Mouse (Mus musculus) testis, adult 2 months (tissue): ENCODE results near the gene Fdps. TPM values are rescaled to one million over a fixed set of nuclear protein-coding genes. Genes with fewer than 3 reads are reported as not detected.

Experiments used
- H3K27ac ChIP-seq: fragments of 200-500 bp; 2 replicates; pipeline ENCODE4 v1.5.1; 2012; ENCODE audit warnings: low read depth, low read length; ENCODE audit not compliant: control insufficient read depth, insufficient read depth
- H3K27me3 ChIP-seq: fragments of 200-500 bp; 2 replicates; pipeline ENCODE4 v1.6.1; 2012; ENCODE audit warnings: mild to moderate bottlenecking, low read length, moderate library complexity; ENCODE audit not compliant: control insufficient read depth, insufficient read depth
- H3K36me3 ChIP-seq: fragments of 200-500 bp; 2 replicates; pipeline ENCODE4 v1.6.1; 2012; ENCODE audit warnings: mild to moderate bottlenecking, low read length; ENCODE audit not compliant: control insufficient read depth, insufficient read depth
- H3K4me1 ChIP-seq: fragments of 200-500 bp; 2 replicates; pipeline ENCODE4 v1.6.1; 2012; ENCODE audit warnings: low read length; ENCODE audit not compliant: control insufficient read depth, insufficient read depth
- H3K4me3 ChIP-seq: fragments of 200-500 bp; 2 replicates; pipeline ENCODE4 v1.5.1; 2012; ENCODE audit warnings: low read depth, mild to moderate bottlenecking, low read length, moderate library complexity, mixed read lengths; ENCODE audit not compliant: control insufficient read depth
- CTCF ChIP-seq: fragments of 200-500 bp; IDR thresholded peaks from 2 replicates; pipeline ENCODE4 v1.5.1; 2012; ENCODE audit warnings: low read depth, mild to moderate bottlenecking, inconsistent platforms, low read length, moderate library complexity; ENCODE audit not compliant: control insufficient read depth, insufficient read depth, insufficient replicate concordance
- POLR2A ChIP-seq: fragments of 200-500 bp; IDR thresholded peaks from 2 replicates; pipeline ENCODE4 v1.6.1; 2012; ENCODE audit warnings: low read depth, mild to moderate bottlenecking, inconsistent platforms, low read length, moderate library complexity; ENCODE audit not compliant: control insufficient read depth
- polyA plus RNA-seq: library from polyadenylated mRNA; depleted of rRNA; stranded (reverse); fragments of >200 nt; gene quantifications from 2 replicates; pipeline ENCODE4 v1.2.3, GENCODE M21; 2012; rRNA removed

Gene Fdps
- polyA plus RNA-seq, 1 experiment, result 109 TPM

GRCm38 (mm10) chr3:89077383-89077782, 24.4 kb downstream of the Fdps start:
- H3K4me1 ChIP-seq, result no peaks in the 10 kb centered on the region
- H3K36me3 ChIP-seq, result peaks cover 4% of the 10 kb centered on the region; the same call in 1 of the 2 replicates
- no peak overlapping the region for H3K4me3 ChIP-seq
- TF ChIP-seq CTCF, result no peak
- TF ChIP-seq POLR2A, result no peak
- no peak overlapping the region for H3K27ac ChIP-seq
- H3K27me3 ChIP-seq, result no peaks in the 10 kb centered on the region

- H3K27me3 ChIP-seq, result no peaks in the 10 kb centered on the region
- H3K4me1 ChIP-seq, result no peaks in the 10 kb centered on the region
- H3K36me3 ChIP-seq, result peaks cover 9% of the 10 kb centered on the region
- no peak overlapping the region for H3K27ac ChIP-seq
- TF ChIP-seq POLR2A (no peak), CTCF (no peak)
- H3K4me3 ChIP-seq, result no peak overlapping the region
Measured at GRCm38 (mm10) chr3:89067265-89067664, 34.5 kb downstream of the Fdps start.

GRCm38 (mm10) chr3:89061696-89062095, 40.1 kb downstream of the Fdps start:
- peaks cover 9% of the 10 kb centered on the region for H3K36me3 ChIP-seq
- no peak overlapping the region for H3K27ac ChIP-seq
- TF ChIP-seq POLR2A, result no peak
- no peak for TF ChIP-seq CTCF

GRCm38 (mm10) chr3:89058783-89059182, 43.0 kb downstream of the Fdps start:
- Histone ChIP-seq H3K4me3 (no peak overlapping the region), H3K27ac (no peak overlapping the region), H3K36me3 (peaks cover 7% of the 10 kb centered on the region), H3K27me3 (no peaks in the 10 kb centered on the region), H3K4me1 (no peaks in the 10 kb centered on the region)
- TF ChIP-seq POLR2A (no peak), CTCF (no peak)

More at GRCm38 (mm10) chr3:89061696-89062095, 40.1 kb downstream of the Fdps start:
- Histone ChIP-seq H3K4me3 (no peak overlapping the region), H3K4me1 (no peaks in the 10 kb centered on the region), H3K27me3 (no peaks in the 10 kb centered on the region)

- Histone ChIP-seq H3K27me3 (no peaks in the 10 kb centered on the region), H3K4me3 (no peak overlapping the region), H3K27ac (no peak overlapping the region), H3K4me1 (no peaks in the 10 kb centered on the region), H3K36me3 (peaks cover 7% of the 10 kb centered on the region)
- TF ChIP-seq CTCF (no peak), POLR2A (no peak)
Measured at GRCm38 (mm10) chr3:89058361-89058760, 43.4 kb downstream of the Fdps start.

Other genes starting within 250 kb of the Fdps start
- gene Msto1, start 188.0 kb downstream of the Fdps start, polyA plus RNA-seq, result 224 and 232 TPM in 2 replicates
- 5.6 and 6.1 TPM in 2 replicates for gene Ash1l, start 151.3 kb downstream of the Fdps start, polyA plus RNA-seq
- 181 and 189 TPM in 2 replicates for gene Dap3, start 150.8 kb downstream of the Fdps start, polyA plus RNA-seq
- 7.3 and 9.0 TPM in 2 replicates for gene Rusc1, start 8.6 kb downstream of the Fdps start, polyA plus RNA-seq
- not detected in 2 replicates for gene Gm43738, start 860 bp downstream of the Fdps start, polyA plus RNA-seq
- not detected in 2 replicates for gene Pklr, start 34.2 kb upstream of the Fdps start, polyA plus RNA-seq
- gene Hcn3, start 58.2 kb upstream of the Fdps start, polyA plus RNA-seq, result 1.7 and 2.2 TPM in 2 replicates
- 48.3 and 50.6 TPM in 2 replicates for gene Clk2, start 62.8 kb upstream of the Fdps start, polyA plus RNA-seq
- gene Scamp3, start 75.5 kb upstream of the Fdps start, polyA plus RNA-seq, result 70.9 and 73.0 TPM in 2 replicates
- 5.7 and 7.1 TPM in 2 replicates for gene Fam189b, start 81.2 kb upstream of the Fdps start, polyA plus RNA-seq
- 17.4 and 19.9 TPM in 2 replicates for gene Gba, start 101.0 kb upstream of the Fdps start, polyA plus RNA-seq
- gene Thbs3, start 113.2 kb upstream of the Fdps start, polyA plus RNA-seq, result 66.6 and 73.2 TPM in 2 replicates
- gene Mtx1, start 125.1 kb upstream of the Fdps start, polyA plus RNA-seq, result 482 and 525 TPM in 2 replicates
- gene Muc1, start 127.1 kb upstream of the Fdps start, polyA plus RNA-seq, result 35.1 and 38.3 TPM in 2 replicates
- gene Krtcap2, start 144.0 kb upstream of the Fdps start, polyA plus RNA-seq, result 30.7 and 43.7 TPM in 2 replicates
- gene Trim46, start 144.3 kb upstream of the Fdps start, polyA plus RNA-seq, result 27.7 and 27.9 TPM in 2 replicates
- gene Dpm3, start 157.4 kb upstream of the Fdps start, polyA plus RNA-seq, result 42.2 and 53.9 TPM in 2 replicates
- 9.7 and 12.7 TPM in 2 replicates for gene Slc50a1, start 168.6 kb upstream of the Fdps start, polyA plus RNA-seq
- gene Efna1, start 179.2 kb upstream of the Fdps start, polyA plus RNA-seq, result 1.1 and 1.7 TPM in 2 replicates
- 9.9 and 13.3 TPM in 2 replicates for gene Efna3, start 221.0 kb upstream of the Fdps start, polyA plus RNA-seq
- gene Efna4, start 236.1 kb upstream of the Fdps start, polyA plus RNA-seq, result 1.1 and 1.6 TPM in 2 replicates
- 39.7 and 51.1 TPM in 2 replicates for gene Adam15, start 248.0 kb upstream of the Fdps start, polyA plus RNA-seq